Mouse (Mus musculus) midbrain, postnatal 0 days (tissue): Measurements from ENCODE around the gene Mblac1. TPM values are rescaled to one million over a fixed set of nuclear protein-coding genes. Genes with fewer than 3 reads are reported as not detected.

Source experiments
- ATAC-seq: fragments of 200-750 bp; cut with Nextera tagmentation; 2 replicates; pipeline ENCODE4 v1.8.0; 2017; ENCODE audit warnings: moderate number of reproducible peaks, mild to moderate bottlenecking, moderate TSS enrichment, moderate library complexity; ENCODE audit not compliant: low FRiP score
- DNase-seq: peaks from one replicate; pipeline ENCODE4 v3.0.0-alpha.2; 2015; ENCODE audit warnings: low spot score
- H3K27ac ChIP-seq: fragments of 300-500 bp; sonication (generic); 2 replicates; pipeline ENCODE4 v1.5.1; 2014; ENCODE audit warnings: low read depth, mild to moderate bottlenecking, low read length, mixed read lengths
- H3K27me3 ChIP-seq: fragments of 300-500 bp; sonication (generic); 2 replicates; pipeline ENCODE4 v1.6.1; 2014; ENCODE audit warnings: low read length, control low read depth, mixed read lengths; ENCODE audit not compliant: insufficient read depth
- H3K36me3 ChIP-seq: fragments of 300-500 bp; sonication (generic); 2 replicates; pipeline ENCODE4 v1.6.1; 2014; ENCODE audit warnings: low read length, control low read depth, mixed read lengths; ENCODE audit not compliant: insufficient read depth
- H3K4me1 ChIP-seq: fragments of 300-500 bp; sonication (generic); 2 replicates; pipeline ENCODE4 v1.6.1; 2014; ENCODE audit warnings: mild to moderate bottlenecking, control low read depth, antibody characterized with exemption, low read length, mixed read lengths; ENCODE audit not compliant: insufficient read depth
- H3K4me2 ChIP-seq: fragments of 300-500 bp; sonication (generic); 2 replicates; pipeline ENCODE4 v1.6.1; 2014; ENCODE audit warnings: low read depth, mild to moderate bottlenecking, low read length, mixed read lengths; ENCODE audit not compliant: poor library complexity, severe bottlenecking
- H3K4me3 ChIP-seq: fragments of 300-500 bp; sonication (generic); 2 replicates; pipeline ENCODE4 v1.5.1; 2014; ENCODE audit warnings: low read depth, mild to moderate bottlenecking, low read length, moderate library complexity
- H3K9ac ChIP-seq: fragments of 300-500 bp; sonication (generic); replicated peaks from 2 replicates; pipeline ENCODE4 v1.6.1; 2014; ENCODE audit warnings: mild to moderate bottlenecking, low read length, moderate library complexity, mixed read lengths; ENCODE audit not compliant: poor library complexity, severe bottlenecking
- H3K9me3 ChIP-seq: fragments of 300-500 bp; sonication (generic); 2 replicates; pipeline ENCODE4 v1.6.1; 2016; ENCODE audit warnings: low read length, control low read depth
- CTCF ChIP-seq: IDR thresholded peaks from 2 replicates; pipeline ENCODE4 v1.5.1; 2016; ENCODE audit warnings: antibody characterized with exemption, mild to moderate bottlenecking
- WGBS: fragments of 180-500 bp; shearing (Covaris S2); extraction: QIAGEN DNeasy Blood & Tissue Kit; methylation state at CpG from one replicate; pipeline ENCODE4 v1.1.7; 2014; 5-methylcytosine and 5-hydroxymethylcytosine counted together
- microRNA counts: library from miRNA; unstranded; fragments of <30 nt; microRNA quantifications from one replicate; lab custom pipeline; 2015
- microRNA-seq: library from miRNA; unstranded; fragments of <30 nt; microRNA quantifications from one replicate; pipeline ENCODE4, GENCODE M21; 2016; ENCODE audit warnings: borderline number of aligned reads
- polyA plus RNA-seq: library from polyadenylated mRNA; unstranded; fragments of >200 nt; fragmentation: Nextera tagmentation; extraction: Ambion mirVana; gene quantifications from 2 replicates; pipeline ENCODE4 v1.2.1, GENCODE M21; 2015
- total RNA-seq: library from RNA; depleted of rRNA; stranded (reverse); fragments of >200 nt; gene quantifications from 2 replicates; pipeline ENCODE4 v1.2.3, GENCODE M21; 2014; rRNA removed

Gene Mblac1
- total and polyA plus RNA-seq, 2 experiments from 2014 or later: 11.2 to 15.6 TPM

GRCm38 (mm10) chr5:138233778-138234177 lies 39.7 kb downstream of the Mblac1 start:
- no peaks in the 10 kb centered on the region for H3K9me3 ChIP-seq
- 86% methylated on average over 2 of the region's 2 CpGs for WGBS

GRCm38 (mm10) chr5:138234224-138234623 lies 40.1 kb downstream of the Mblac1 start:
- no peak overlapping the region for H3K9ac ChIP-seq
- H3K4me3 ChIP-seq: no peak overlapping the region
- ATAC-seq (no peak), DNase-seq (no peak)
- H3K4me2 ChIP-seq: no peak overlapping the region
- H3K4me1 ChIP-seq: no peaks in the 10 kb centered on the region
- TF ChIP-seq CTCF: no peak
- no peak overlapping the region for H3K27ac ChIP-seq
- no peaks in the 10 kb centered on the region for H3K9me3 ChIP-seq
- no peaks in the 10 kb centered on the region for H3K36me3 ChIP-seq
- H3K27me3 ChIP-seq: no peaks in the 10 kb centered on the region

More at GRCm38 (mm10) chr5:138233778-138234177, 39.7 kb downstream of the Mblac1 start:
- Histone ChIP-seq H3K36me3 (no peaks in the 10 kb centered on the region), H3K4me2 (no peak overlapping the region), H3K4me1 (no peaks in the 10 kb centered on the region), H3K9ac (no peak overlapping the region), H3K4me3 (no peak overlapping the region), H3K27me3 (no peaks in the 10 kb centered on the region), H3K27ac (no peak overlapping the region)
- DNase-seq: no peak
- no peak for TF ChIP-seq CTCF
- ATAC-seq: no peak

DNA sequence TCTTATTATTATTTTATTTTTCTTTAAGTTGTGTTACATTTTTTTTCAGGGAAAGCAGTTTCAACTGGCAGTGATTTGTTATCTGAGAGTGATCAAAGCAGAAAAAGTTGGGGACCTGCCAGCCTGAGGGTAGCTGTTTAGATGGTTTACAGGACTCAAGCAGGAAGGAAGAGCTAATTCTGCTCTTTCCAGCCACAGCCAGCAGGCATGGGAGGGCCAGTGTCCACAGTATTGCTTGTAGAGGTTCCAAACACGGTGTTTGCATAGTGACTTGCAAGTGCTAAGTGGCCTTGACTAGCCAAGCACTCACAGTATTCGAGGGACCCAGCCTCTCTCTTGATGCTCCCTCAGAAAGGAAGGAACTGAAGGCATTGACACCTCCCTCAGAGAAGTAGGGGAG lies 47.4 kb downstream of the Mblac1 start:
- Histone ChIP-seq H3K4me2 (no peak overlapping the region), H3K36me3 (no peaks in the 10 kb centered on the region), H3K27me3 (no peaks in the 10 kb centered on the region), H3K9me3 (no peaks in the 10 kb centered on the region), H3K4me1 (no peaks in the 10 kb centered on the region), H3K4me3 (no peak overlapping the region), H3K9ac (no peak overlapping the region), H3K27ac (no peak overlapping the region)
- ATAC-seq (no peak), DNase-seq (no peak)
- no peak for TF ChIP-seq CTCF
- 41% methylated on average over 2 of the region's 2 CpGs for WGBS

MicroRNA genes within 50 kb of the gene (microRNA counts, 519-probe panel; counts per million panel counts)
- microRNA mmu-miR-106b (lab: Ali Mortazavi, UCI): 4,343 counts per million, percentile 86 among the panel's probes with 10 or more counts
- microRNA mmu-miR-25 (lab: Ali Mortazavi, UCI): 5,190 counts per million, percentile 92 among the panel's probes with 10 or more counts
- 3,969 counts per million, percentile 81 among the panel's probes with 10 or more counts for microRNA mmu-miR-93 (lab: Ali Mortazavi, UCI)

Small RNAs within 50 kb of the gene (microRNA-seq; reads per million reads assigned to microRNA genes)
- 5,455 reads per million, percentile 90 among the genes with 10 or more reads in this experiment for gene Mir106b
- 301 reads per million, percentile 58 among the genes with 10 or more reads in this experiment for gene Mir25
- 4,125 reads per million, percentile 87 among the genes with 10 or more reads in this experiment for gene Mir93

Other genes starting within 250 kb of the Mblac1 start
- gene Gjc3, start 231.2 kb upstream of the Mblac1 start, total RNA-seq: 2.6 and 3.8 TPM in 2 replicates
- gene Gjc3, start 231.2 kb upstream of the Mblac1 start, polyA plus RNA-seq: 1.3 and 1.5 TPM in 2 replicates
- not detected in 2 replicates for gene Azgp1, start 212.8 kb upstream of the Mblac1 start, total RNA-seq
- gene Azgp1, start 212.8 kb upstream of the Mblac1 start, polyA plus RNA-seq: not detected in 2 replicates
- gene Smok3a, start 173.1 kb upstream of the Mblac1 start, total RNA-seq: not detected in 2 replicates
- gene Smok3a, start 173.1 kb upstream of the Mblac1 start, polyA plus RNA-seq: not detected in 2 replicates
- gene Smok3b, start 172.9 kb upstream of the Mblac1 start, total RNA-seq: not detected in 2 replicates
- gene Smok3b, start 172.9 kb upstream of the Mblac1 start, polyA plus RNA-seq: not detected in 2 replicates
- gene Smok3c, start 141.1 kb upstream of the Mblac1 start, total RNA-seq: not detected in 2 replicates
- not detected in 2 replicates for gene Smok3c, start 141.1 kb upstream of the Mblac1 start, polyA plus RNA-seq
- 40.4 and 45.3 TPM in 2 replicates for gene Zkscan1, start 109.2 kb upstream of the Mblac1 start, total RNA-seq
- gene Zkscan1, start 109.2 kb upstream of the Mblac1 start, polyA plus RNA-seq: 11.4 and 11.6 TPM in 2 replicates
- gene Zscan21, start 77.4 kb upstream of the Mblac1 start, total RNA-seq: 20.7 and 22.1 TPM in 2 replicates
- 54.3 and 57.1 TPM in 2 replicates for gene Zscan21, start 77.4 kb upstream of the Mblac1 start, polyA plus RNA-seq
- gene Zfp113, start 38.6 kb upstream of the Mblac1 start, total RNA-seq: 6.4 and 7.2 TPM in 2 replicates
- gene Zfp113, start 38.6 kb upstream of the Mblac1 start, polyA plus RNA-seq: 7.0 and 7.3 TPM in 2 replicates
- 50.9 and 54.3 TPM in 2 replicates for gene Cops6, start 33.2 kb upstream of the Mblac1 start, total RNA-seq
- 283 and 299 TPM in 2 replicates for gene Cops6, start 33.2 kb upstream of the Mblac1 start, polyA plus RNA-seq
- 60.8 and 62.6 TPM in 2 replicates for gene Ap4m1, start 22.3 kb upstream of the Mblac1 start, total RNA-seq
- gene Ap4m1, start 22.3 kb upstream of the Mblac1 start, polyA plus RNA-seq: 17.2 and 17.5 TPM in 2 replicates
- gene Mcm7, start 21.9 kb upstream of the Mblac1 start, total RNA-seq: 27.8 and 31.0 TPM in 2 replicates
- 37.9 and 39.6 TPM in 2 replicates for gene Mcm7, start 21.9 kb upstream of the Mblac1 start, polyA plus RNA-seq
- gene Taf6, start 6.9 kb upstream of the Mblac1 start, total RNA-seq: 61.1 and 90.3 TPM in 2 replicates
- 49.0 and 49.8 TPM in 2 replicates for gene Taf6, start 6.9 kb upstream of the Mblac1 start, polyA plus RNA-seq
- gene Cnpy4, start 6.8 kb upstream of the Mblac1 start, total RNA-seq: 11.7 and 14.0 TPM in 2 replicates
- gene Cnpy4, start 6.8 kb upstream of the Mblac1 start, polyA plus RNA-seq: 21.7 and 21.8 TPM in 2 replicates
- gene Nxpe5, start 31.6 kb downstream of the Mblac1 start, total RNA-seq: not detected in 2 replicates
- not detected in 2 replicates for gene Nxpe5, start 31.6 kb downstream of the Mblac1 start, polyA plus RNA-seq
- 59.1 and 79.6 TPM in 2 replicates for gene Lamtor4, start 61.2 kb downstream of the Mblac1 start, total RNA-seq
- gene Lamtor4, start 61.2 kb downstream of the Mblac1 start, polyA plus RNA-seq: 99.8 and 104 TPM in 2 replicates
- gene BC037034, start 69.7 kb downstream of the Mblac1 start, total RNA-seq: 73.1 and 79.2 TPM in 2 replicates
- gene BC037034, start 69.7 kb downstream of the Mblac1 start, polyA plus RNA-seq: 15.4 and 17.3 TPM in 2 replicates
- gene Gal3st4, start 78.5 kb downstream of the Mblac1 start, total RNA-seq: 0.71 and 1.4 TPM in 2 replicates
- 1.7 TPM in 2 replicates for gene Gal3st4, start 78.5 kb downstream of the Mblac1 start, polyA plus RNA-seq
- 0.11 TPM in 1 of 2 replicates, not detected in the other for gene Gm43720, start 85.6 kb downstream of the Mblac1 start, total RNA-seq
- gene Gm43720, start 85.6 kb downstream of the Mblac1 start, polyA plus RNA-seq: 0.05 TPM in 1 of 2 replicates, not detected in the other
- gene Gpc2, start 85.7 kb downstream of the Mblac1 start, total RNA-seq: 134 and 154 TPM in 2 replicates
- 50.5 and 50.7 TPM in 2 replicates for gene Gpc2, start 85.7 kb downstream of the Mblac1 start, polyA plus RNA-seq
- 22.5 and 33.2 TPM in 2 replicates for gene Stag3, start 85.9 kb downstream of the Mblac1 start, total RNA-seq
- 8.8 and 9.6 TPM in 2 replicates for gene Stag3, start 85.9 kb downstream of the Mblac1 start, polyA plus RNA-seq
- gene Pvrig, start 147.6 kb downstream of the Mblac1 start, total RNA-seq: 0.55 TPM in 1 of 2 replicates, not detected in the other
- gene Pvrig, start 147.6 kb downstream of the Mblac1 start, polyA plus RNA-seq: not detected in 2 replicates
- 46.9 and 51.1 TPM in 2 replicates for gene Zfp157, start 247.2 kb downstream of the Mblac1 start, total RNA-seq
- 44.4 and 45.3 TPM in 2 replicates for gene Zfp157, start 247.2 kb downstream of the Mblac1 start, polyA plus RNA-seq